Mouse (Mus musculus): ENCODE data around the gene 1110004F10Rik.
A peak's percentile ranks its signal among the peaks of the same experiment; 100 is the strongest.

Gene 1110004F10Rik

GRCm38 (mm10) chr7:116099952-116100528 is 60.8 kb downstream of the 1110004F10Rik start:
- no peak for DNase-seq

DNA sequence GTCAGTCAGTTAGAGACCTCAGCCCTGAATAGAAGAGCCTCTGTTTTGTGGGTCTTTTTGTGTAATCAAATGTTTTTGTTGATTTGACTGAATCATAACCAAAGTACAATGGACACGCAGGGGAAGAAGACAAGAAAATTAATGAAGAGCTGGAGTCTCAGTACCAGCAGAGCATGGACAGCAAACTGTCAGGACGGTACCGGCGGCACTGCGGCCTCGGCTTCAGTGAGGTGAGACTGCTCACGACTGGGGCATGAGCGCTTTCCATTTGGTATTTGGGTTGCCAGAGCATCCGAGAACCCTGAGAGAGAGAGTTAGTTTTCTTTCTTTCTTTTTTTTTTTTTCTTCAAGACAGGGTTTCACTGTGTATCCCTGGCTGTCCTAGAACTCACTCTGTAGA is 63.9 kb downstream of the 1110004F10Rik start:
- DNase-seq = no peak

- no peak for DNase-seq
These were observed 71.5 kb downstream of the 1110004F10Rik start for GRCm38 (mm10) chr7:116110661-116111060.

- no peak for DNase-seq
These were observed 72.3 kb downstream of the 1110004F10Rik start for GRCm38 (mm10) chr7:116111546-116111945.

GRCm38 (mm10) chr7:116115216-116115930 is 76.2 kb downstream of the 1110004F10Rik start:
- DNase-seq = no peak

- no peak for DNase-seq
These were observed 76.8 kb downstream of the 1110004F10Rik start for GRCm38 (mm10) chr7:116115991-116116390.

DNA sequence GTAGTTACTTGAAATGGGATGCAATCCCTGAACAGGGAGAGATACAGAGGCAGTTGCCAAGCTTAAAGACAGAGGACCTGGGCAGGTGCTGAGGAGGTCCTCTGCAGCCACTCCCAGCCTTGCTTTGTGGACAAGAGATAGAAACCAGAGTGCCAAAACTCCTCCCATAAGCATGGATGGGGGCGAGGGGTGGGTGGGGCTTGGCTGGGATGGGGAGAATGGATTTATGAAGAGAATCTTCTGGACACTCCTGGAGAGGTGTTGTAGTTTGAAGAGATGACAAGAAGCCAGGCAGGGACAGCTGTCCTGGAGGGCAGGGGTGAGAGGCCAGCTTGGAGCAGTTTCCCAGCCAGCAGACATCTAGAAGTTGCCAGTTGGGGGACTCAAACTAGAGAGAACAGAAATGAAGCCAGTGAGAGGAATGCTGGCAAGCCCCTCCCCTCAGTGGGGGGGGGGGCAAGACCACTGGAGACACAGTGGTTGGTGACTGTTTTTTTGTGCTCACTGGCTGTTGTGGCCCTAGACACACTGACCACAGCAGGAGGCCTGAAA is 80.2 kb downstream of the 1110004F10Rik start:
- no peak for DNase-seq

DNA sequence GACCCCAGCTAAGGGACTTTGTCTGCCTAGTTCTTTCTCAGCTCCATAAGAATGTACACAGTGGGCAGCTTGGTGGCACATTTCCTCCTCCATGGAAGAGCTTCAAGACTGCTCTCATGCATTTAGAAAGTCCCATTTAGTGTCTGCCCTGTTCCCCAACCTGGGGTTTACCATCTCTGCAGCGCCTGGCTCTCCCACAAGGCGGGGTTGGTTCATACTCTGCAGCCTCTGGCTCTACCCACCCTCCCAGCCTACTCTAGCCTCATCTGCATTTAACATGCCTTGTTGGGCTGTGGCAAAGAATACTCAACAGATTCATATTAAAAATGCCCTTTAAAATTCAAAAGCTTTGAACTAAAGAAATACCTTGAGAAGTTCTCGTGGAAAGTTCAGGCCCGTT is 81.5 kb downstream of the 1110004F10Rik start:
- DNase-seq = no peak

- DNase-seq = no peak
These were observed 82.0 kb downstream of the 1110004F10Rik start for GRCm38 (mm10) chr7:116121202-116121601.

- no peak for DNase-seq
These were observed 83.9 kb downstream of the 1110004F10Rik start for GRCm38 (mm10) chr7:116122981-116123596.

- DNase-seq = no peak
These were observed 84.4 kb downstream of the 1110004F10Rik start for GRCm38 (mm10) chr7:116123597-116123985.

DNA sequence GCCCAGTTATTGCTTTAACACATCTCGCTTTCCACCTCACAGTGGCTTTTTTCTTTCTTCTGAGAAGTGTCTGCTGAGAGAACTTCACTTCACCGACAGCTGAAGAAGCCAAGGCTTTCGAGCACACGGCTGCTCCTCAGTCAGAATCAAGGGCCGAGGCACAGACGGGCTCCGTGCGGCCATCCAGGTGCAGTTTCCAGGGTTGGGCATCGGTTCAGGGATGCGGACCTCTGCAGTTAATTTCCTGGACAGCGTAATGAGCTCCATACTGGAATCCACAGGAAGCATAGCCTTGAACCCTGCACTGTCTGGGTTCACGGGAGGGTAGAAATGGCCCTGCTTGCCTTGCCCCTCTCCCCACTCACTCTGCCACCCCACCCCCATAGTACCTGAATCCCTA is 84.9 kb downstream of the 1110004F10Rik start:
- DNase-seq = no peak

DNA sequence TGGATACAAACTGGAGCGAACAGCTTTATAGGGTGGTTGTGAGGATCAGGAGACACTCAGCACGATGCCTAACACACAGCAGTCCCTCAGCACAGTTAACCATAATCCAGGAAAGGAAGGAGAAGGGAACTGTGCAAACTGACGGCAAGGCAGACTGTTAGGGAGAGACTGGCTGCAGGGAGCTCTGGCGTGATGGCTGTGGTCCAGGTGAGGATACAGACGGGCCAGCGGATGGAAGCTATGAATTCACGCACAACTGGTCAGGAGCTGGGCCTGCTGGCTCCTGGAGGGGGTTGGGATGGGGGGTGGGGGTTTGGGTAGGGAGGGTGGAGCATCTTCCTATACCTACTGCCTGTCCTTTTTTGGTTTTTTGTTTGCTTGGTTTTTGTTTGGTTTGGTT is 86.5 kb downstream of the 1110004F10Rik start:
- DNase-seq = no peak

DNA sequence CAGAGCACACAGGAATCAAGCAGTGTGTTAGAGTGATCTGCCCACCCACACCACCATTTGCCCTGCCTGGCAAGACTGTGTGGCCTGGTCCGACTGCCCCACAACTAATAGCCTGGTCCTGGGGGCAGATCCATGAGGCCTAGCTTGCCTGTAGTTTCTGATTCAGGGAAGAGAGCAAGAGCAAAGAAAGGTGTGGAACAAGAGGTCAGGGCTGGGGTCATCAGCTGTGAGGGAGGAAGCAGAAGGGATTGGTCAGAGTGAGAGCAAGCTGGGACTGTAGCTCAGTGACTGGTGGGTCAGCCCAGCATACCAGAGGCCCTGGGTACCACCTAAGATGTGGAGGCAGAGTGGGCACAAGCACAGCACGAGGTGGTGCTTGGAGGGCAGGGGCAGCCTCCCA is 87.9 kb downstream of the 1110004F10Rik start:
- DNase-seq = no peak

DNA sequence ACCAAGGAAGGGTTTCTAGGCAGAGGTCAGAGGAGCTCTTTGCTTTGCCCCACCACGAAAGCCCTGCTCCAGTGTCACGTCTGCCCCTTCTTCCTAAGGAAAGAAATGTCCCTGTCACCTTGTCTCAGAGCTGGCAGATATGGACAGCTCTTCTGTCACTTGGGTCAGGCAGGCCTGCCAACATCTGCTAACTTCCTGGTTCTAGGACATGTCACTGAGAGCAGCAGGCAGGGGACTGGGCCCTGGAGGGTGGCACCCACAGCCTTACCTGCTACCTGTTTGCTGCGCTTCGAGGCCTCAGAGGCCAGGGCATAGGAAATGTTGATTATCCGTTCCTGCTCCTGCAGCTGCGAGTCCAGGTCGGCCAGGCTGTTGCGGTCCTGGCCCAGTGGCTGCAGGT is 89.1 kb downstream of the 1110004F10Rik start:
- no peak for DNase-seq

DNA sequence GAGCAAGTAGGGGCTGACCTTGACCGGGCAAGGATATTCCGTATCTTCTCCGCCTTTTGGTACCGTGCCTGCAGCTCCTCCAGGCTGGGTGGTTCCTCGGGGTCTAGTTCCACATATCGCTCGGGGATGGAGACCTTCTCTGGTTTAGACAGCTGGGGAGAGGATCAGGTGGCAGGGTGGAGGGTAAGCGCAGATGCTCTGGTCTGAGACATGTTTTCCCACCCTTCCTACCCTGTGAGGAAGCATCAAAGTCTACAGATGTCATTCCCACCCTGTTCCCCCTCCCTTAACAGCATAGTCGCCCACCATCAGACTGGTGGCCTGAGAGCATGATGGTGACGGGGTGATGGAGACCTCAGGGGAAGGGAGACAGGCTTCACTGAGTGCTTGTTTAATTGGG is 90.2 kb downstream of the 1110004F10Rik start:
- no peak for DNase-seq

DNA sequence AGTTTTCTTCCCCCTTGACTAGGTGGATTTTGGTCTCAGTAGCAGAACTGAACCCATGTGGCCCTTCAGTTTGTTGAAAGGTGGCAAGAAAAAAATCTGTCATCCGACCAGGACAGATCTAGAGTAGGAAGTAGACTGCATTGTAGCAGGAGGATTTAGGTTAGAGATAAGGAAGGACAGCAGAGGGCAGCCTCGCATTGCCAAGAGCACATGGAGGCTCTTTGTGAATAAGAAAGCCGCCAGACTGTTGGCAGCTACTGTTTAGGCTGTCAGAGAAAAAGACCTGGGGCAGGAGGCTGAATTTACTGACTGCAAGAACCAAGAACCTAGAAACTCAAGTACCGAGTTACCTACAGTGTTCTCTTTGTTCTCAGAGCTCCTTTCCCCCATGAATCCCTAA is 92.2 kb downstream of the 1110004F10Rik start:
- peak; percentile 12 for DNase-seq

DNA sequence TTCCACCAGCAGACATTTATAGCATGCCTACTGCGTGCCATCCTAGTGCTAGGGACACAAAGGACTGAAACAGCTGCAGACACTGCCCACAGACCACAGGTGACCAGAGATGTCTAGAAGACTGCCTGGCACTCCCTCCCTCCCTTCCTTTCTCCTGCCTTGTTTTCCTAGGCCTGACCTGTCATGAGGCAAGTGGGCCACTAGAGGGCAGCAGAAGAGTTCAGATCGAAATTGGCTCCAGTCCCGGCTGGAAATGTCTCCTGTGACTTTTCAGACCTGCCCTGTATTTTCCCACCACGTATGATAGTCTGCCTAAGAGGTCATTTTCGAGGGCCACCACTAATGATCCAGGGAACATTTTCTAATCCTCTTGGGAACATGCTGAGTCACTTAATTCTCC is 92.9 kb downstream of the 1110004F10Rik start:
- DNase-seq = peak; percentile 84

DNA sequence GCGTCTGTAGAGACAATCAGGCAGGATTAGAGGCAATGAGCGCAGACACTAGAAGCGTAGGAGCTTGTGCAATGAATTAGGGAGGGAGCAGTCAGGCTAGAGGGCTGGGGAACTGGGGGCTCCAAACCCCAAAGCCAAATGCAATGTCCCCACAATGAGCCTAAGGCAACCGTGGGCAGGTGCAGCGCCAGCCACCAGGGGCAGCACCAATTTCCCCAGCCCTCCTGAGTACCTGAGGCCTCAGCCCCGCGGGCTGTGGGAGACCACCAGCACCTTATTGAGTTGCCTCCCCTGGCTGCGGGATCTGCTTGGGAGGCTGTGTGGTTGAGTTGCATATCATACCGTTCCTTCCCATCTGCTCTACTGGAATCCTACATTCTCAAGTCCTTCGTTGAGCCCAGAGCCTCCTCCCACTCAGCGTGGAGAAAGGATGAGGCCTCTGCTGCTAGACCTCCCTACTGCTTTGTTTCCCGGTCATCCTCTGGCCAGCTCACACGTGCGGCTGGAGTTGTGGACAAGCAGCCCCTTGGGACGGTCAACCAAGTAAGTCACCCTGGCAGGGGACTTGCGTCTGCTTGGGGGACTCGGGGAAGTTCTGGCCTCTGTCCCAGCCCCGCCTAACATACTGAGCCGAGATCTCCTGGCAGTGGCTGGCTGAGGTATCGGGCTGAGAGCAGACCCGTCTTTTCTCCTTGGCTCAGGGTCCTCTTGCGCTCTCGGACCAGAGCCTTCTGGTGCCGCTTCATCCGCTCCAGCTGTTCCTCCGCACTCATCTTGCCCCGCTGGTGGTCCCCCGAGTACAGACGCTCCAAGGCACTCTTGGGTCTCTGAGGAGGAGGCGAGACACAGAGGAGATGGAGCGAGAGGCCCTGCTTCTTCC is 95.5 kb downstream of the 1110004F10Rik start:
- DNase-seq = no peak

DNA sequence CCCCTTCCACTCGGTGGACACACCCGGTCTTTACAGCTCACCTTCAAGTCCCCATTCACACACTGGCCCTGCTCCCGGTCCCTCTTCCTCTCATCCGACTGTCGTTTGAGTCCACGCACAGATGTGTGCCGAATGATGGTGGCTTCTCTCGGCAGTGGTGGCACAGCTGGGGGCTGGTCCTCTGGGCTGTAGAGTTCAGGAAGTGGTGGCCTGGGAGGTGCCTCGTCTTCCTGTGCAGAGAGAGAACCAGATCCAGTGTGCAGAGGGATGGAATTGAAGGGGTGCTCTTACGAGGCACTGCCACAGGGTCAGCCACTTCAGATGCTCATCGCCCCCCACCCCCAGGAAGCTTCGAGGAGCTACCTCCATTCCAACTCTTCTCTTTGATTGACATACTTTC is 98.0 kb downstream of the 1110004F10Rik start:
- no peak for DNase-seq

DNA sequence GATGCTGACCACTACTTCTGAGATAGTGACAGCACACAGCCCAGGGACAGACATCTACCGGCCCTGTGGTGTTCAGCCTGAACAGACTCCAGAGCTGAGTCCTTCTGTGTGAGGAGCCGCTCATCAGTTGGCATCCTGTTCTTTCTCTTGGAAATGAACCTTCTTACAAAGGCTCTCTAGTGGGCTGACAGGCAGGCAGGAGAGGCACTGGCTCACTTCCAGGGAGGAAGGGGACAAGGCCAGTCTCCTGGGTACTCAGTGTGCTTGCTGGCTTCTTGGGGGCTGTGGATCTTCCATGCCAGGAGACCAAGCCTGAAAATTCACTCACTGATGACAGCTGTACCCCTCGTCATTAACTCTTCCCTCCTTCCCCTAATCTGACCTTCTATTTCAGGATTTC is 98.5 kb downstream of the 1110004F10Rik start:
- DNase-seq = no peak

DNA sequence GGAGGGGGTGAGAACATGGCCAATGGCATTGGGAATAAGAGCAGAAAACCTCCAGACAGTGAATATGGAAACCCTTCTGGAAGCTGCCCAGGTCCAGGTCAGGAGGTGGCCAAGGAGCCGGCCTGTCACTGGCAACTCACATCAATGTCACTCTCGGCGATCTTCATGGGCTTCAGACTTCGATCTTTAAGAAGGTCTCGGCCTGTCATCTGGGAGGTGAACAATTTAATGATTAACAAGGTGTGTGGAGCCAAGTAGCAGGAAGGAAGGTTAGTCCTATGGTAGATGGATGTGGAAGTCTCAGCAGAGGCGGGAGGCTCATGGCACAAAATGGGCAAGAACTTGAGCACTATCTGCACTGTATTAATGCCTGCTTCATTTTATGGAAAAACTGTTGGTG is 105.8 kb downstream of the 1110004F10Rik start:
- DNase-seq = no peak

GRCm38 (mm10) chr7:116147114-116147513 is 107.9 kb downstream of the 1110004F10Rik start:
- DNase-seq = no peak

All from cerebellum, adult 9-10 months (tissue).